Mouse (Mus musculus): ENCODE measurements around the gene Kcnn4.

Kcnn4 gene

DNA sequence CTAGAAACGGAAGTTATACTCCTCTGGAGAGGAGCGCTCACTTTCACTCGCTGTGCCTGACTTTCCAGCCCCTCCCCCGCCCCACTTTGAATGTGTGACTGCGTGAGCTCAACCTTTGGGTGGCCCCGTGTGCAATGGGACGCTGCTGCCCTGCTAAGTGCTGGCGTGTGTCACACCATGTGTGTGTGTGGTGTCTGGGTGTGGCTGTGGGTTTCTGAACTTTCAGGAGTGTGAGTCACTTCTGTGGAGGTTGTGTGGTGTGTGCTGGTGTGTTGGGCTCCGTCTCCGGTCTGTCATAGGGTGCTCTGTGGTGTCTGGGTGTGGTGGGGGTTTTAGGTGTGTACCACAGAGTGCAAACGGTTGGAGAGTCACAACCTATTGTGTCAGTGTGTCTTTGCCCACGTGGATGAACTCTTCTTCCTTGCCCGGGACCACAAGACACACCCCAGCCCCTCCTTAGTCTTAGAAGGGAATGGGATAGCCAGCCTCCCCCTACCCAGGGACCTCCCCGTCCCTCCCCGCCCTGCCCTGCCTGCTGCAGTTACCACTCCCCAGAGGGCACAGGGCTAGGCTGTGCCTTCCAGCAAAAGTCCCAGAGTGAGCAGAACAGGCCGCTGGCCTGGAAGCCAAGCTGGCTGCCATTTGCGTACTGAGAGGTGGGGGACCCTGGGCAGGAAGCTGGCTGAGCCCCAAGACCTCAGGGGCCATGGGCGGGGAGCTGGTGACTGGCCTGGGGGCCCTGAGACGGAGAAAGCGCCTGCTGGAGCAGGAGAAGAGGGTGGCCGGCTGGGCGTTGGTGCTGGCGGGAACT is at the start of gene Kcnn4:
TSS of gene Kcnn4 (plus strand) at position 533 of the 811 bp plus-strand sequence.
- DNase-seq (ENCODE audit: low spot score in 2 of 2) = peak; percentile 85 to 86

DNA sequence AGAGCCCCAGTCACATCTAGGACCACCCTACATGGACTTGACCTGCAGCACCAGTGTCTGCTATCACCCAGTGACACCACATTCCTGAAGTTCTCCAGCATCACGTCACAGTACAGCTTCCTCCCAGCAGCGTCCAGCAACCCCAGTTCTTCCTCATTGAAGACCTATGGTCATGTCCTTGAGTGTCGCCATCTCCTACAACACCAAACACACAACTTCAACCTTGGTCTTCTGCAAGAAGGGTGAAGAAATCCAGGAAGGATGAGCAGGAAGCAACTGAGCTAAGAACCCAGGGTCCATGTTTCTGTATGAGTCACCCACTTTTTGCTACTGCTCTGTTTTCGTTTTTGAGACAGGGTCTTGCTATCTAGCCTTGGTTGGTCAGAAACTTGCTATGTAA is 47.5 kb upstream of the Kcnn4 start:
- no peak for DNase-seq (ENCODE audit: low spot score in 2 of 2)

DNA sequence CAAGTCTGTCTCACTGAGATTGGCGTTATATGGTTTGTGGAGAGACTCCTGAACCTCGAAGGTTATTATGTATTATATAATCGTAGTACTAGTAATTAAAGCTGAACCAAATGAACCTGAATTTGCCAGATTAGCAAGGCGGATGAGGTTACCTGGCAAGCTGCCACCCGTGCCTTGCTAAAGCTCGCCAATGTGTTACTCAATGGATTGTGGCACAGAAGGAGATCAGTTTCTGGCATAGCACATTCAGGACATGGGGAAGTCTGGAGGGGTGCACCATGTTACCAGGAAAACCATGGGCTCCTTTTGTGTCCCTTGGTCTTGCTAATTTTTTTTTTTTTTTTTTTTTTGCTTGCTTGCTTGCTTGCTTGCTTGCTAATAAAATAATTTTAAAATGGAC is 44.9 kb upstream of the Kcnn4 start:
- DNase-seq (ENCODE audit: low spot score in 2 of 2) = no peak

DNA sequence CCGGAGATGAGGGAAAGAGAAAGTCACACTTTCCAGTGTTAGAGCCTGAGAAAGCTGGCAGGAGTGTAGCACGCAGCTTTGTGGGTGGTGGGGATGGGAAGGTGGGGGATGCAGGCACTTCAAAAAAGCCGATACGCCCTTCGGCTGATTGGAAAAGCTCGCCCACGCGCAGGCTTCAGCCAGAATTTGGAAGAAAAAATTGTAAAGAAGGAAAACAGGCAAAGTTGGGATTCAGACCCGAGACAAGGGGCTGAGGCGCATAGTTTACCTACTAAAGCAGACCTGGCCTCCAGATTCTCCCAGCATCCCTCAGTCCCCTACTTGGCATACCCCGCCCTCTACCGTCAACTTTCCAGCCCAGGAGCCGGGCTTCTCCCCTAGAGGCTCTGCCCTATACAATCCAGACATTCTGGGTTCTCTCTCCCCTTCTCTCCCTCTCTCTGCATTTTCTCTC is 44.4 kb upstream of the Kcnn4 start:
- no peak for DNase-seq (ENCODE audit: low spot score in 2 of 2)

DNA sequence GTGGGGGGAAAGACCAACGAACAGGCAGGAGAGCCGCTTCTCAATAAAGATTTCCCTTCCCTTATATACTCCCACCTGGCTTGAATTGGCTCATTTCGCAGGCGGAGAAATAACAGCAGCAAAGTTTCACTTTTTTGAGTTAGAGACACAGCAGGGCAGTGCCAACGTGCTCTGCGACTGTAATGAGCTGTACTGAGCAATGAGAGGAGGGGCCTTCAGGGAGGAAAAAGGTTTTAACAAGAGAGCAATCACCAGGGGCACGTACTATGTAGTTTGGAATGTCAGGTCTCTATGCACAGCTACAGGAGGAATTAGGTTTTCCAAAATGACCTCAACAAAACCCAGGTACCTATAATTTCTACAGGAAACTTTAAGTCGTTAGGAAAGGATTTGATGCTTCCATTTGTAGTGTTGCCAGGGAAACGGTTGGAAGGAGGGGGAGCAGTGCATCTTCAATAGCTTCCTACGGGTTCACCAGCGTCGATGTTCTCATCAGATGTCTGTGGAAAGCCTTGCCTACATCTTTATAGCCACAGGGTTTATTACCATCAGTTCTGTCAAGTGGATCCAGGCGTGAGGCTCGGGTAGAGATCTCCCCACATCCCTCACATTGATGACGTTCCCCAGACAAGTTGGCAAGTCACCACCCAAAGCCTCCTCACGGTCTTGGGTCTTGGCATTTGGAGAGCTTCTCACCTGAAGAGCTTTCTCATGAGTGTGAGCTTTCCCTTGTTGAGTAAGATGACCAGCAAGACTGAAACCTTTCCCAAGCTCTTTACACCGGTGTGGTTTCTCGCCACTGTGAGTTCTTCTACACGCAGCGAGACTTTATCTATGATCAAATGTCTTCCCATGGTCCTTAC is 43.6 kb upstream of the Kcnn4 start:
- DNase-seq (ENCODE audit: low spot score in 2 of 2) = no peak

DNA sequence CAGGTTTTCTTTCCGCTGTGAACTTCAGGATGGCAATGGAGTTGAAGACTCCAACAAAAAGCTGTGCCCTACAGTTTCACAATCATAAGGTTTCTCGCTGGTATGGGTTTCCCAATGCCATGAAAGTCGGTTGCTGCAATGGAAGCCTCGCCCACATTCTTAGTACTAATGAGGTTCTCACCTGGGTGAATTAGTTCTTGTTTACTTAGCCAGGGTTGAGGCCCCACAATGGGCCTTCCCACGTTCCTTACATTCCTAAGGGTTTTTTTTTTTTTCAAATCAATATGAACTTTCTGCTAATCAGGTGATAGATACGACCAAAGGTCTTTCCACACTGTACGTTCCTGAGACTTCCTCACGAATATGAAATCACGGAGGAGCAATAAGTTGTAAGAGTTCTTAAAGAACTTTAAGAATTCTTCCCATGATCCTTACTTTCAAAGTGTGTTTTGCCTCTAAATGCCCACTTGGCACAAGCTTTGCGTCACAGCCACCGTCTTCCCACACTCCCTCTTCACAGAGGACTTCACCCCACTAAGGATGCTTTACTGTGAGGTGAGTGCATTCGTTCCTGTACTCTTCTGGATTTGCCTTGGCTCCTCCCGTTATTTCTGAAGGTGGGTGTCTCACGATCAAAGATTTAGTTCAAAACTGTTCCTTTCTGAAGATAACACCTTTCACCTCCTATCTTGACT is 42.6 kb upstream of the Kcnn4 start:
- DNase-seq (ENCODE audit: low spot score in 2 of 2) = no peak

DNA sequence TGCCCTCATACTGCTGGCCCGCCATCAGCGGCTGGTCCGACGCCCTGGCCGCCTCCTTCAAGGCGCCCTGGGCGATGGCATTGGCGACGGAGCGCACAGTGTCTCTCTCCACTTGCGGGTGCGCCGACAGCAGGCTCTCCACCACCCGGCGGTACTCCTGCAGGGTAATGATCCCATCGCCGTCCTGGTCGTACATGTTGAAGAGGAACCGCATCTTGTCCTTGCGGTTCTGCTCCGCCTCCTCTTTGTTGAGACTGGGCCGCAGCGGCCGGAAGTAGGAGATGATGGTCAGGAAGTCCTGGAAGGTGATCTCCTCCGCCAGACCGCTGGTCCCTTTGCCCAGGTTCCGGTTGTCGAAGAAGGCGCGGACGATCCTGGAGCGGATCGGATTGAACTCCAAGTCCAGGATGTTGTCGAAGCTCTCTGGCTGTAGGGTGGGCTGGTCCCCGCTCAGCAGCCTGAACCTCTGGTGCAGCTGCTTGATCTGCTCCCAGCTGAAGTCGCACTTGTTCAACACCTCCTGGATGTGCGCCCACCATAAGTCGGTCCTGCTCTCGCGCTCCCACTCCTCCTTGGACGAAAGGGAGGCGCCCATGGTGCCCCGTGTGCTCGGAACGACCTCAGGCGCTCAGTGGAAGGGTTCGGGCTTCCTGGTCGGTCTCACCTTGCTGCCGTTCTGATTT is 36.6 kb upstream of the Kcnn4 start, which contains the start of gene Tescl:
TSS of gene Tescl (minus strand) at position 633 of the 683 bp plus-strand sequence.
- no peak for DNase-seq (ENCODE audit: low spot score in 2 of 2)

DNA sequence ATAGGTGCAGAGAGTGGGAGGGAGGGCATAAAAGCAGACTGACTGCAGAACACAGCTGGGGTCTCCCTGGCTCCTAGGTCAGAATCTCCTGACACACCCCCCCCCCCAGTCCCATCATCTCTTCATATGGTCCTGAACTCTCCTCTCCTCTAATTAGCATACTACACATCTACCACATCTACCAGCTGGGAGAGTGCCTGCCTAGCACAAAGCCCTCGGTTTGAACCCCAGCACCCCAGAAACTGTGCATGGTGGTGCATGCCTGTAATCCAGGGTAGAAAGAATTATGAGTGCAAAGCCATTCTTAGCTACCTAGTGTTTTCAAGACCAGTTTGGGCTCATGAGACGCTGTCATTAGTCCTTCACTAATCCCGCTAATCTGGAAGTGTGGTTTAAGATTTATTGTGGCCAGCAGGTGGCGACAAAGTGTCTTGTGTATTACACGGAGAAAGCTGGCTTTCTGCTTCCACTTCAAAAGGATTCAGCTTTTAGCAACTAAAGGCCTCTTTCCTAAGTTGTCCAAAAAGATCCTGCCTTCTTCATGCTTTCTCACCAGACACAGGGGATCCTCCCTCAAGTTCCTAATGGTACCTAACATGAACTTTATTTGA is 34.3 kb upstream of the Kcnn4 start:
- peak; percentile 37 to 60 for DNase-seq (ENCODE audit: low spot score in 2 of 2)

DNA sequence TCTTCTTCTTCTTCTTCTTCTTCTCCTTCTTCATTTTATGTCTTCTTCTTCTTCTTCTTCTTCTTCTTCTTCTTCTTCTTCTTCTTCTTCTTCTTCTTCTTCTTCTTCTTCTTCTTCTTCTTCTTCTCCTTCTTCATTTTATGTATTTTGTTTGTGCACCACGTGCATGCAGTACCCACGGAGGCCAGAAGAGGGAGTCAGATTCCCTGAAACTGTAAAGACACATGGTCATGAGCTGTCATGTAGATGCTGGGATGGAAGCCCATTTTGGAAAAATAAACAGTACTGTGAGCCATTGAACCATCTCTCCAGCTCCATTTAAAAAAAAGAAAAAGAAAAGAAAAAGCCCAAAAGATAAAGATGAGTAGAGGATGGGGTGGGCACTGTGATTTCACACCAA is 31.8 kb upstream of the Kcnn4 start:
- no peak for DNase-seq (ENCODE audit: low spot score in 2 of 2)

DNA sequence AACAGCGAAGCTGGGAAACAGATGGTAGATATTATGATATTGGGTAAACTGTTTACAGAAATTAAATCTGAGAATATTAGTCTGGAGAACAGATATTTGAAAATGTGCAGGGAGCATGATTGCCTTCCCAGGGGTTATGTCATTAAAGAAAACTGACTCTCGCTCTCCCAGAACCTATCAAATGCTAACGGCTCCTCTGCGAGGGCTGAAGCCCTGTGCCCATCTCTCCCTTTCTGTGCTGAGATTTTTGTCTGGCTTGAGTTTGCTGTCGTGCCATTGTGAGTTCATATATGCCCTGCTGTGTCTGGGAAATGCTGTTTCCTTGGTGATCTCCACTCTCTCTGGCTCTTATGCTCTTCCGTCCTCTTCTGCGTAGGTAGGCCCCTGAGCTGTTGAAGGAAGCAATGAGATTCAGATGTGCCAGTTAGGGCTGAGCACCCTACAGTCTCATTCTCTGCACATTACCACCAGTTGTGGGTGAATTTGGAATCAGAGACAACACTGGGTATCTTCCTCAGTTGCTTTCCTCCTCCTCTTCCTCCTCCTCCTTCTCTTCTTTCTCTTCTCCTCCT is 26.3 kb upstream of the Kcnn4 start:
- no peak for DNase-seq (ENCODE audit: low spot score in 2 of 2)

DNA sequence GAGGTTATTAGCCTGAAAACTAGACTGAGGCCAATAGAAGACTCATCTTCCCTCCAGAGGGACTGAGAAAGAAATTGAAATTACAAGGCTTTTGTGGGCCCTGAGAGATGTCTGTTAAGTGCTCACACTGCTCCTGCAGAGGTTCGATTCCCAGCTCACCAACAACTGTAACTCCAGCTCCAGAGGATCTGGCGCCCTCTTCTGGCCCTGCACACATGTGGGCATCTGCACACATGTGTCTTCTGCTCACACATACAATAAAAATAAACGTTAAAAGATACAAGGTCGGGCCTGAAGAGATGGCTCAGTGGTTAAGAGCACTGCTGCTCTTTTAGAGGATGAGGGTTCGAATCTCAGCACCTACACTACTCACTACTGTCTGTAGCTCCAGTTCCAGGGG is 23.6 kb upstream of the Kcnn4 start:
- no peak for DNase-seq (ENCODE audit: low spot score in 2 of 2)

DNA sequence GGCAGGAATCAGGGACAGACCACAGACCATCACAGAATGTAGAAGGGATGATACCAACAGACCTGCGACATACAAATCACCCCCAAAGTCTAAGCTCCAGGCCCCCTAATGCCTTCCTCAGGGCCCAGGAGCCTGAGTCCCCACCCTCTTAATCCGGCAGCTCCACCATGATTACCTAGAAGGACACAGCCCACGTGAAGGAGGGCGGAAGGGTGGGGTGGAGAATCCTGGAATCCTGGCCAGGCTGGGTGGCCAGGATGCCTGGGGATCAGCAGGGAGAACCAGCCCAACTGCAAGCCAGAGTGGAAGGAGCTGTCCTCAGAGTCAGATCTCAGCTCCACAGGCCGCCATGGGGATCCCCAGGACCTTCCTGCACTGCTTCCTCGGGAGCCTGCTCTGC is 21.2 kb upstream of the Kcnn4 start, which contains the start of gene Lypd5:
TSS of gene Lypd5 (plus strand) at position 301 of the 400 bp plus-strand sequence.
- DNase-seq (ENCODE audit: low spot score in 2 of 2) = no peak

DNA sequence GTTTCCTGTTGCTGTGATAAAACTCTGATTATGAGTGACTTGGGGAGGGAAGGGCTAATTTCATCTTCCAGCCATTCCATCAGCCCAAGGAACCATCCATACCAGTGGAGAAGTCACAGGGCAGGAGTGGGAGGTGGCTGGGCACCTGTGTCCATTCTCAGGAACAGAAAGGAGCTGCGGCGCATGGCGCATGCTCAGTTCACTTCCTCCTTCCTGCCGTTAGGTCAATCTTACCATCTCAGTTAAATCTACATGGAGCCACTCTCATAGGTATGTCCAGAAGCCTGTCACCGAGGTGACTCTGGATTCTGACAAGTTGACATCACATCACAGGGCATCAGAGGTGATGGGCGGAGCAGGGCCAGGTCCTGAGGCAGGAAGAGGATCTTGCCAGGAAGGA is 14.4 kb upstream of the Kcnn4 start:
- DNase-seq (ENCODE audit: low spot score in 2 of 2) = no peak

DNA sequence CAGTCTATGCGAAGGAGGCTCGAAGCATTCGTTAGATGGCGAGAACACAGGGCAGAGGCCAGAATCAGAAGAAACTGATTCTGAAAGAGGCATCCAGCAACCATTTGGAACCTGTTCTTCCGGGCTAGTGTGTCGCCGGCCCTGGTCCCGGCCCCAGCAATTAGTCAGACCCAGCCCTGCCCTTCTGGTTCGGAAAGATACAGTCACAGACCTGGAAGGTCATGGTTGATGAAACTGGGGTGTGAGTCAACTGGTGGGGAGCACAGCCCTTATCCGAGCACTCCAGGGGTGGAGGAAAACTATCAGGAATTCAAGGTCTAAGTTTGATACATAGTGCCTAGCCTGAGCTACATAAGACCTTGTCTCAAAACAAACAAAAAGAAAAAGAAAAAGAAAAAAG is 14.0 kb upstream of the Kcnn4 start:
- no peak for DNase-seq (ENCODE audit: low spot score in 2 of 2)

DNA sequence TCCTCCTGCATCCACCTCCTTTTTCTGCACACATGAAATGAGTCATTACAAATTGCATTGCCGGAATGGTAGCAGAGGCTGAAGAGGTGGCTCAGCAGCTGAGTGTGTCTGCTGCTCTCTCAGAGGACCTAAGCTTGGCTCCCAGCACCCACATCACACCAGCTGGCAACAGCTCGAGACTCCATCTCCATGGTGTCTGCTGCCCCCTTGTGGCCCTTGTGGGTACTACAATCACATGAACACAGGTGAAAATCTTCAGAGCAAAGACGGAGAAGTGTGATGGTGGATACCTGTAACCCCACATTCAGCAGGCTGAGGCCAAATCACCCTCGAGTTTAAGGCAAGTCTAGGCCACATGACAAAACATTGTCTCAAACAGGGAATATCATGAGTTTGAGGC is 12.2 kb upstream of the Kcnn4 start:
- no peak for DNase-seq (ENCODE audit: low spot score in 2 of 2)

DNA sequence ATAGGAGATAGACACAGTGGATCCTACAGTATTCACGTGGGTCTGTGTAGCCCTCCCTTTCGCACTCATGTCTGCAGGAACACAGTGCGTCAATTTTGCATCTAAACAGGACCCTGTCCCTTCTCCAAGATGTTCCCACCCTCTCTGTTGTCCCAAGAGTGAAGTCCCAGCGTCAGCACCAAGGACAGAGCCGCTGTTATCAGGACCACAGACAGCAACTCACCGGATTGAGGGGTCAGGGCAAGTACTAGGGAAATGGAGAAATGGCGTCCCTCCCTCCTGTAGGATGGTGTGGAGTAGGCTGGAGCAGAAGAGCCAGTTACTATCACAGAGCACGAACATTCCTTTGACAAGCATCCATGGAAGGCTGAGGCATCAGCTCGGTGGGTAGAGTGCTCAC is 10.8 kb upstream of the Kcnn4 start:
- DNase-seq (ENCODE audit: low spot score in 2 of 2) = no peak

DNA sequence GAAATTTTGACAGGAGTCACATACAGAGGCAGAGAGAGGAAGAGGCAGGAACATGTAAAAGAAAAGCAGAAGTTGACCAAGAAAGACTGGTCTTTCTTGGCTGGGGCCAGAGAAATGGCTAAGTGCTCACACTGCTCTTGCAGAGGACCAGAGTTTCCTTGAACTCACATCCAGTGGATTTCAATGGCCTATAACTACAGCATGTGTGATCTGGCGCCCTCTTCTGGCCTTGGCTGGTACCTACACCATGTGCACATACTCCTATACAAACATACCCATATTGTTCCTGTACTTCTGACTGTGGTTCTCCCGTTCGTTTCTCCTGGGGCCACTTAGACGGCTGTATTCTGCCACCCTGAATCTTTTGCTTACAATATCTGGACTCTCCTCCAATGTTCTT is 9.1 kb upstream of the Kcnn4 start:
- no peak for DNase-seq (ENCODE audit: low spot score in 2 of 2)

DNA sequence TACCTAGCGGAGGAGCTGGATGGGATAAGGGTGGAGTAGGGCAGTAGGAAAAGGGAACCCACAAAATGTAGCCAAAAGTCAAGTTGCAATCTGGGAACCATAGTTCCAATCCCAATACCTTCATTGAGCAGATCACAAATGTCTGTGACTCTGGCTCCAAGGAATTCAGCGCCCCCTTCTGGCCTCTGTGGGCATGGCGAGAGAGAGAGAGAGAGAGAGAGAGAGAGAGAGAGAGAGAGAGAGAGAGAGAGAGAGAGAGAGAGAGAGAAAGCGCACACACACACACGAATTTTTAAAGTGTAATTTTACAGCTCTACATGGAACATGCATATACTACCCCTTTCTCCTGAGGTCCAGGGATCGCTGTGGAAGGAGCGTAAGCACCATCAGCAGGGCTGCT is 6.8 kb upstream of the Kcnn4 start:
- DNase-seq (ENCODE audit: low spot score in 2 of 2) = peak in 1 of 2 experiments; percentile 40

DNA sequence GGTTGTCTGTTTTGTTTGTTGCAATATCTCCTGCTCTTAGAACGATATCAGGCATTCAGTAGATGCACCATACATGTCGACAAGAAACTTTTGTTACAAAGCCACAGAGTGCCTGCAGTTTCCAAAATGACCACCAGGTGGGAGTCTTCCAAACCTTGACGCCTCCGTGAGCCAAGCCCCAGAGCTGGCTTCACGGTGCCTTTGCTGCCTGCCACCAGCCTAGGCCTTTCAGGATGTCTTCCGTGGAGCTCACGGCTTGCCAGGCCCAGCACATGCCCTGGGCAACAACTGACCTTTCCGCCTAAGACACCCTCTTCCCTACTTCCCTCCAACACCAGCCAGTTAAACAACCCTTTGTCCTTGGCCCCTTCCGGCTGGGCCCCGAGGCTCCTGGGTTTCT is 5.2 kb upstream of the Kcnn4 start:
- peak; percentile 79 to 87 for DNase-seq (ENCODE audit: low spot score in 2 of 2)

DNA sequence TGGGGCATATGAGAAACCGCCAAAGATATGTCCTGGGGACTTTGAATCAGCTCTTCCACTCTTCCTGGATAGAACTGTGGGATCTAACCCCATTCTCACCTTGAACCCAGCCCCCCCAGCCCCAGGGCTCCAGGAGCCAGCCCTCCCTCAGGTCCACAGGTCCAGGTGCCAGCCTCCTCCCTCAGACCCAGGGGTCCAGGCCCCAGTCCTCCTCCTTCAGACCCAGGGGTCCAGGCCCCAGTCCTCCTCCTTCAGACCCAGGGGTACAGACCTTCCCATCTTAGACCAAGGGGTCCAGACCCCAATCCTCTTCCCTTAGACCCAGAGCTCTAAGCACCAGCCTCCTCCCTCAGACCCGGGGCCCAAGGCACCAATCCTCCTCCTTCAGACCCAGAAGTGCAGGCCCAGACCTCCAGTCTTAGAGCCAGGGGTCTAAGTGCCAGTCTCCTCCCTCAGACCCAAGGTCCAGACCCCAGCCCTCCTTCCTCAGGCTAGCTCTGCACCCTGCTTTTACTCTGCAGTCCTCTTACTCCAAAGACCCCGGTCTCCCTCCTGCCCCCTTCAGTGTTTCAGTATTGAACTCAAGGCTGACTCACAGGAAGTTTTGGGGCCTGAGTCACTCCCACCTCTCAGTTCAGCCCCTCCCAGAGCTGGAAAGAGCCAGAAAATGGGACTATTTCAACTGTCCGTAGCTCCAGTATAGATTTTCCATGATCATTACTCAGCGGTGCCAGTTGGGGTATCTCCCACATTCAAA is 4.6 kb upstream of the Kcnn4 start:
- DNase-seq (ENCODE audit: low spot score in 2 of 2) = no peak
